Mouse (Mus musculus): ENCODE data around the gene Ap4m1. TPM values are rescaled to one million over a fixed set of nuclear protein-coding genes. Genes with fewer than 3 reads are reported as not detected.

Ap4m1 gene
- polyA plus RNA-seq, 1 experiment = 37.2 TPM

- Histone ChIP-seq H3K4me3 (replicated peaks; ENCODE audit: control insufficient read depth, low read depth, low read length) (no peak overlapping the region), H3K4me1 (ENCODE audit: control insufficient read depth, insufficient read depth, low read length) (peaks cover 2% of the 10 kb centered on the region), H3K27ac (ENCODE audit: control insufficient read depth, insufficient read depth, low read depth, low read length, poor library complexity) (no peak overlapping the region)
- WGBS = 60% methylated on average over 7 of the region's 7 CpGs
- TF ChIP-seq CTCF (IDR thresholded peaks at IDR 0.05; ENCODE audit: control insufficient read depth, insufficient read depth, low read length) (no peak), POLR2A (IDR thresholded peaks at IDR 0.05; ENCODE audit: borderline replicate concordance, control insufficient read depth, low read depth, low read length) (no peak)
Observed at GRCm38 (mm10) chr5:138160224-138160762, 11.5 kb upstream of the Ap4m1 start.

DNA sequence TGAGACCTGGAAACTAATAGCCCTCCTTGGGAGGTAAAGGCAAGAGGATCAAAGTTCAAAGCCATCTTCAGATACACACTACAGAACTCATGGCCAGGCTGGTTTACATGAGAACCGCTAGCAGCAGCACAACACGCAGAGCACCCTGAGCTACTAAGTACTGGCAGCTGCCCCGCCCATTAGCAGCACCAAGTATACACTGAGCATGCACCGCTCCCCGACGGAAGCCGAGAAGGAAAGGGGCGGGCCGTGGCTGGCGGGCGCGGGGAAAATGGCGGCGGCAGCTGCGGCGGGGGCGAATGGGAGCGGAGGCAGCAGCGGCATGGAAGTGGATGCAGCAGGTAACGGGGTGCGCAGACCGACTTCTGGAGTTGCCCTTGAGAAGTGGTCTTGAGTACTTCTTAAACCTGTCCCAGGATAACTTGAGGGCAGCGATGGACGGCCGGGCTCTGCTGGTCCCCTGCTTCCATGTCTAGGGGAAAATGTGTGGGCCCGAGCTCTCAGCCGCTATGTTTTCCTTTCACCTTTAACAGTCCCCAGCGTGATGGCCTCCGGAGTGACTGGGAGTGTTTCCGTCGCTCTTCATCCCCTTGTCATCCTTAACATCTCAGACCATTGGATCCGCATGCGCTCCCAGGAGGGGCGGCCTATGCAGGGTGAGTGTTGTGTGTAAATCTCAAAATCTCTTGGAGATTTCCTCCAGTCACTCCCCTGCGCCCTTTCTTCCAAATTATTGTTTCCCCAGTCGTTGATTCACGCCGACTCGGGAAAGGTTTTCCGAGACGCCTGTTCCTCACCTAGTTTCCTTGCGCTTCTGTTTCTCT lies 10.7 kb upstream of the Ap4m1 start, which contains the start of gene Cops6:
Cops6 (plus strand) TSS at position 230 of the 824 bp plus-strand sequence.
- WGBS = under 1% methylated on average over 42 of the region's 42 CpGs
- Histone ChIP-seq H3K27ac (ENCODE audit: control insufficient read depth, insufficient read depth, low read depth, low read length, poor library complexity) (peak within 1 kb of the TSS; percentile 24; the same call in 1 of the 2 replicates), H3K4me3 (replicated peaks; ENCODE audit: control insufficient read depth, low read depth, low read length) (peak within 1 kb of the TSS; percentile 96), H3K4me1 (ENCODE audit: control insufficient read depth, insufficient read depth, low read length) (peaks cover 2% of the 10 kb centered on the region)
- TF ChIP-seq POLR2A (IDR thresholded peaks at IDR 0.05; ENCODE audit: borderline replicate concordance, control insufficient read depth, low read depth, low read length) = peak; percentile 74; the same call in 1 of the 2 replicates
- no peak for TF ChIP-seq CTCF (IDR thresholded peaks at IDR 0.05; ENCODE audit: control insufficient read depth, insufficient read depth, low read length)

DNA sequence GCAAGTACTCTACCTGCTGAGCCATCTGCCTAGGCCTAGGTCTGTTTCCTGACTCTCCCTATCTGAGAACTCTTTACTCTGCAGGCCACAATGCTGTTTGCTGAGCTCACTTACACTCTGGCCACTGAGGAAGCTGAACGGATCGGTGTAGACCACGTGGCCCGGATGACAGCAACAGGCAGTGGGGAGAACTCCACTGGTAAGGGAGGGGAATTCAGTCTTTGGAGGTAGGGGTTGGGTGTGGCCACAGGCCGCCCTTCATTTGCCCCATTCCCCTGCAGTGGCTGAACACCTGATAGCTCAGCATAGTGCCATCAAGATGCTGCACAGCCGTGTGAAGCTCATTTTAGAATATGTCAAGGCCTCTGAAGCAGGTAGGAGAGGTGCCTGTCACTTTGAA lies 8.8 kb upstream of the Ap4m1 start:
- Histone ChIP-seq H3K27ac (ENCODE audit: control insufficient read depth, insufficient read depth, low read depth, low read length, poor library complexity) (no peak overlapping the region), H3K4me3 (replicated peaks; ENCODE audit: control insufficient read depth, low read depth, low read length) (no peak overlapping the region), H3K4me1 (ENCODE audit: control insufficient read depth, insufficient read depth, low read length) (peaks cover 2% of the 10 kb centered on the region)
- 66% methylated on average over 6 of the region's 6 CpGs for WGBS
- TF ChIP-seq POLR2A (IDR thresholded peaks at IDR 0.05; ENCODE audit: borderline replicate concordance, control insufficient read depth, low read depth, low read length) = no peak
- TF ChIP-seq CTCF (IDR thresholded peaks at IDR 0.05; ENCODE audit: control insufficient read depth, insufficient read depth, low read length) = no peak

- Histone ChIP-seq H3K4me1 (ENCODE audit: control insufficient read depth, insufficient read depth, low read length) (peaks cover 2% of the 10 kb centered on the region), H3K4me3 (replicated peaks; ENCODE audit: control insufficient read depth, low read depth, low read length) (no peak overlapping the region), H3K27ac (ENCODE audit: control insufficient read depth, insufficient read depth, low read depth, low read length, poor library complexity) (no peak overlapping the region)
- WGBS = 83% methylated on average over 10 of the region's 10 CpGs
- TF ChIP-seq CTCF (IDR thresholded peaks at IDR 0.05; ENCODE audit: control insufficient read depth, insufficient read depth, low read length) = no peak
- no peak for TF ChIP-seq POLR2A (IDR thresholded peaks at IDR 0.05; ENCODE audit: borderline replicate concordance, control insufficient read depth, low read depth, low read length)
Observed at GRCm38 (mm10) chr5:138163610-138164009, 8.2 kb upstream of the Ap4m1 start.

DNA sequence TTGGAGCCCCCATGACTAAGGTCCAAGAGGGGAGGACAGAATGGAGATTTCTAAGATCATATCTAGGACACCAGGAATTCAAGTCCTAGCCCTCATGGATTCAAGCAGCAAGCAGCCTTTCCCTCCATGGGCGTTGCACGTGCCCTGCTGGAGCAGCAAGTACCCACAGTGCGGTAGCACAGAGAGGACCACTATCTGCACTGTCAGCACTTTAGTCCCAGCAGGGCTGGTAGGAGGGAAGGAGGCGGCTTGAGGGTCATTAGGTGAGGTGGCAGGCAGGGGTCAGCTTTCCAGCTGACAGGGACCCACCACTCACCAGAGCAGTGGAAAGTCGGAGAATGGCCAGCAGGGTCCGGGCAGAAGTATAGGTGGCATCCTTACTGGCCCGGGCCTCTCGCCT lies 6.2 kb upstream of the Ap4m1 start:
- peaks cover 2% of the 10 kb centered on the region for H3K4me1 ChIP-seq (ENCODE audit: control insufficient read depth, insufficient read depth, low read length)
- WGBS = 93% methylated on average over 8 of the region's 8 CpGs
- no peak for TF ChIP-seq CTCF (IDR thresholded peaks at IDR 0.05; ENCODE audit: control insufficient read depth, insufficient read depth, low read length)

GRCm38 (mm10) chr5:138170936-138171561 lies 753 bp upstream of the Ap4m1 start:
- H3K4me3 ChIP-seq (replicated peaks; ENCODE audit: control insufficient read depth, low read depth, low read length) = peak overlapping the region; percentile 82
- no peaks in the 10 kb centered on the region; the same call in 1 of the 2 replicates for H3K4me1 ChIP-seq (ENCODE audit: control insufficient read depth, insufficient read depth, low read length)
- TF ChIP-seq POLR2A (IDR thresholded peaks at IDR 0.05; ENCODE audit: borderline replicate concordance, control insufficient read depth, low read depth, low read length) (peak; percentile 45; the same call in 1 of the 2 replicates), CTCF (IDR thresholded peaks at IDR 0.05; ENCODE audit: control insufficient read depth, insufficient read depth, low read length) (no peak; the same call in 1 of the 2 replicates)
- under 1% methylated on average over 47 of the region's 47 CpGs for WGBS
- H3K27ac ChIP-seq (ENCODE audit: control insufficient read depth, insufficient read depth, low read depth, low read length, poor library complexity) = peak overlapping the region; percentile 84

More for the DNA sequence above, 6.2 kb upstream of the Ap4m1 start:
- Histone ChIP-seq H3K4me3 (replicated peaks; ENCODE audit: control insufficient read depth, low read depth, low read length) (no peak overlapping the region), H3K27ac (ENCODE audit: control insufficient read depth, insufficient read depth, low read depth, low read length, poor library complexity) (no peak overlapping the region)

DNA sequence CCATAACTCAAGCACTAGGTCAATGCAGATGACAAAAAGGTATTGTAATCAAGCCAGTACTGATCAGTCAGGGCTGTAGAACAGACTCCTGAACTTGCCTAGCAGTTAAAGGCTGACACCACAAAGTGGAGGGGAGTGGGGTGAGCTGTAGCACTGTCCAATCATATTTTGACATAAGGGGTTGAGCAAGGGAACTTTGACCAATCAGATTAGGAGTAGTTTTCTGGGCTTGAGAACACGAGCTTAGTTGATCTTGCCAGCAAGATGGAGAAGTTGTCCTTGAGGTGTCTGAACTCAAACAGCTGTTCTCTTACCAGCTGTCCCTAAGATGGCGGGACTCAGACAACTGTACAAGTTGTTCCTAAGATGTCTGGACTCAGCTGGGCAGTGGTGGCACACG lies 1.4 kb downstream of the Ap4m1 start:
- WGBS = 49% methylated on average over 3 of the region's 3 CpGs
- Histone ChIP-seq H3K4me1 (ENCODE audit: control insufficient read depth, insufficient read depth, low read length) (no peaks in the 10 kb centered on the region; the same call in 1 of the 2 replicates), H3K27ac (ENCODE audit: control insufficient read depth, insufficient read depth, low read depth, low read length, poor library complexity) (no peak overlapping the region), H3K4me3 (replicated peaks; ENCODE audit: control insufficient read depth, low read depth, low read length) (no peak overlapping the region)
- TF ChIP-seq CTCF (IDR thresholded peaks at IDR 0.05; ENCODE audit: control insufficient read depth, insufficient read depth, low read length) (no peak), POLR2A (IDR thresholded peaks at IDR 0.05; ENCODE audit: borderline replicate concordance, control insufficient read depth, low read depth, low read length) (no peak)

Measured in bone marrow, adult 2 months (tissue).